Comparison of ENCODE assay signal across 29 mouse cellular contexts in genomic region chr12:69280915-69281314, GRCm38 (mm10).
"Had no signal": no experiment of that assay in that cellular context is flagged by ENCODE, and none has a peak within 500 bp of the region (broad histone marks: within the 10 kb centered on the region; RNA-seq: fewer than 3 reads in every experiment).

No protein-coding gene starts in this region.

- H3K4me3 ChIP-seq: limb, embryonic 10.5 days; limb, embryonic 12.5 days; limb, embryonic 13.5 days; limb, embryonic 15.5 days; liver, embryonic 12.5 days; liver, embryonic 13.5 days; liver, embryonic 15.5 days; lung, embryonic 15.5 days; midbrain, embryonic 10.5 days; midbrain, embryonic 12.5 days; midbrain, embryonic 13.5 days; midbrain, embryonic 15.5 days; myocyte; neural tube, embryonic 12.5 days; neural tube, embryonic 13.5 days had no signal

- H3K9me3 ChIP-seq: limb, embryonic 10.5 days; limb, embryonic 12.5 days; limb, embryonic 13.5 days; limb, embryonic 15.5 days; liver, embryonic 12.5 days; liver, embryonic 13.5 days; liver, embryonic 15.5 days; lung, embryonic 15.5 days; megakaryocyte, embryonic 14.5 days; midbrain, embryonic 10.5 days; midbrain, embryonic 12.5 days; midbrain, embryonic 13.5 days; midbrain, embryonic 15.5 days; neural tube, embryonic 13.5 days had no signal

- H3K36me3 ChIP-seq: limb, embryonic 10.5 days; limb, embryonic 12.5 days; limb, embryonic 13.5 days; limb, embryonic 15.5 days; liver, embryonic 12.5 days; liver, embryonic 13.5 days; liver, embryonic 15.5 days; lung, embryonic 15.5 days; midbrain, embryonic 10.5 days; midbrain, embryonic 12.5 days; midbrain, embryonic 13.5 days; midbrain, embryonic 15.5 days; neural tube, embryonic 12.5 days; neural tube, embryonic 13.5 days had no signal

- DNase-seq: left cerebral cortex, postnatal 4 days; liver; liver, embryonic 13.5 days; liver, postnatal 0 days; lung, adult 18-20 months; lung, adult 2 months; lung, embryonic 14.5 days; lung, postnatal 10 days; lung, postnatal 14 days; lung, postnatal 36 days; lung, postnatal 4 days; midbrain, embryonic 14.5 days had no signal

- H3K9ac ChIP-seq: limb, embryonic 12.5 days; limb, embryonic 13.5 days; limb, embryonic 15.5 days; liver, embryonic 12.5 days; liver, embryonic 13.5 days; liver, embryonic 14.5 days; liver, embryonic 15.5 days; liver, postnatal 0 days; lung, embryonic 14.5 days; lung, embryonic 15.5 days; midbrain, embryonic 12.5 days; midbrain, embryonic 13.5 days; midbrain, embryonic 15.5 days; neural tube, embryonic 12.5 days; neural tube, embryonic 13.5 days had no signal

- H3K4me1 ChIP-seq: limb, embryonic 10.5 days; limb, embryonic 12.5 days; limb, embryonic 13.5 days; limb, embryonic 15.5 days; liver, embryonic 15.5 days; lung, embryonic 15.5 days; midbrain, embryonic 10.5 days; midbrain, embryonic 12.5 days; midbrain, embryonic 13.5 days; midbrain, embryonic 15.5 days; neural tube, embryonic 12.5 days; neural tube, embryonic 13.5 days had no signal

- H3K27ac ChIP-seq: limb, embryonic 10.5 days; limb, embryonic 12.5 days; limb, embryonic 13.5 days; limb, embryonic 15.5 days; liver, embryonic 13.5 days; liver, embryonic 14.5 days; liver, embryonic 15.5 days; lung, embryonic 15.5 days; macrophage; midbrain, embryonic 10.5 days; midbrain, embryonic 12.5 days; midbrain, embryonic 13.5 days; midbrain, embryonic 15.5 days; neural tube, embryonic 12.5 days; neural tube, embryonic 13.5 days had no signal
